Mouse (Mus musculus) heart, embryonic 16.5 days (tissue): ENCODE measurements around the gene Katnbl1. TPM values are rescaled to one million over a fixed set of nuclear protein-coding genes. Genes with fewer than 3 reads are reported as not detected.
"Not testable (repeated sequence)": the region's sequence is repeated elsewhere in the genome, so short reads cannot be mapped to it uniquely, and the experiment has no call there.

Experiments
- ATAC-seq: fragments of 200-750 bp; cut with Nextera tagmentation; replicated peaks from 2 replicates; pipeline ENCODE4 v1.8.0; 2017; ENCODE audit warnings: moderate number of reproducible peaks; ENCODE audit not compliant: insufficient read depth, low FRiP score; ENCODE audit errors: extremely low read depth
- H3K27ac ChIP-seq: fragments of 300-500 bp; sonication (generic); 2 replicates; pipeline ENCODE4 v1.5.1; 2014; ENCODE audit warnings: mild to moderate bottlenecking, low read length, control low read depth, moderate library complexity
- H3K27me3 ChIP-seq: fragments of 300-500 bp; sonication (generic); 2 replicates; pipeline ENCODE4 v1.6.1; 2014; ENCODE audit warnings: low read length, mixed read lengths; ENCODE audit not compliant: control insufficient read depth, insufficient read depth
- H3K36me3 ChIP-seq: fragments of 300-500 bp; sonication (generic); 2 replicates; pipeline ENCODE4 v1.6.1; 2014; ENCODE audit not compliant: control insufficient read depth, insufficient read depth
- H3K4me1 ChIP-seq: fragments of 300-500 bp; sonication (generic); 2 replicates; pipeline ENCODE4 v1.6.1; 2014; ENCODE audit warnings: low read length, mixed read lengths; ENCODE audit not compliant: control insufficient read depth, insufficient read depth
- H3K4me2 ChIP-seq: fragments of 300-500 bp; sonication (generic); 2 replicates; pipeline ENCODE4 v1.6.1; 2014; ENCODE audit warnings: low read depth, mild to moderate bottlenecking, control low read depth, low read length
- H3K4me3 ChIP-seq: fragments of 300-500 bp; sonication (generic); 2 replicates; pipeline ENCODE4 v1.5.1; 2014; ENCODE audit warnings: mild to moderate bottlenecking, control low read depth, low read length
- H3K9ac ChIP-seq: fragments of 300-500 bp; sonication (generic); 2 replicates; pipeline ENCODE4 v1.6.1; 2014; ENCODE audit warnings: low read length, control low read depth
- H3K9me3 ChIP-seq: fragments of 300-500 bp; sonication (generic); replicated peaks from 2 replicates; pipeline ENCODE4 v1.6.1; 2016; ENCODE audit warnings: low read length; ENCODE audit not compliant: control insufficient read depth
- WGBS: fragments of 180-500 bp; shearing (Covaris S2); extraction: QIAGEN DNeasy Blood & Tissue Kit; methylation state at CpG from one replicate; pipeline ENCODE4 v1.1.7; 2014; 5-methylcytosine and 5-hydroxymethylcytosine counted together
- polyA plus RNA-seq: library from polyadenylated mRNA; unstranded; fragments of >200 nt; fragmentation: Nextera tagmentation; extraction: Ambion mirVana; gene quantifications from 2 replicates; pipeline ENCODE4 v1.2.1, GENCODE M21; 2015

The Katnbl1 gene
- polyA plus RNA-seq, 1 experiment from 2014 or later: 25.1 TPM

DNA sequence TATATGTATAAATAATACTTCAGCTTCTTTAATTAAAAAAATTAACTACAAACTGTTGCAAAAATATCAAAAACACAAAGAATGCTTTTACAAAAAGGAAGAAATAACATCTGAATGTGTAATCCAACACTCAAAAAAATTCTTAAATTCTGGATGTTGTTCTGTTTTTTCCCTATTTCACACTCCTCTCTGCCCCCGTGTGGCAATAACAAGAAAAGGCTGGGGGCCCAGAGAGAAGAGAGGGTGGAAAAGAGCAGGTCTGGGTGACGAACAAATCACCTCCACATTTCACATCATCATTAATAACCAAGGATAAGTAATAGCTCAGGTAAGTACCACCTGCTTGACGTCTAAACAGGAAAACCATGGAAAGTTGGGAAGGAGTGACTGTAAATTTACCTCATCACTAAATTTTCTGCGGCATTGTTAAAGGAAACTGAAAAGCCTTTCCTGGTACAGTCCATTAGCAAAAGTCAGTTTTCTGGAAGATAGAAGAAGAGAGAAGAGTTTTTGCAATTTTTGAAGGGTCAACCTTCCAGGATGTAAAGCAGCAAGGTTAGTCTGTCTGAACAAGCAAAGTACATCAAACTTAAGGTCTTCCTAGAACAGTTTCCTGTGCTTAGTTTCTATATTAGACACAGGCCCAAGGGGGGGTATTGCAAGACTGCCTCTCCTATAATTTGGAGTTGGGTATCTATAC lies 70.7 kb downstream of the Katnbl1 start:
- WGBS: 25% methylated on average over 4 of the region's 4 CpGs
- no peaks in the 10 kb centered on the region for H3K36me3 ChIP-seq
- no peaks in the 10 kb centered on the region for H3K27me3 ChIP-seq
- no peak overlapping the region for H3K9ac ChIP-seq
- no peak for ATAC-seq
- peaks cover 2% of the 10 kb centered on the region; the same call in 1 of the 2 replicates for H3K4me1 ChIP-seq
- H3K4me3 ChIP-seq: no peak overlapping the region
- H3K27ac ChIP-seq: no peak overlapping the region
- no peak overlapping the region for H3K4me2 ChIP-seq
- H3K9me3 ChIP-seq: no peaks in the 10 kb centered on the region

DNA sequence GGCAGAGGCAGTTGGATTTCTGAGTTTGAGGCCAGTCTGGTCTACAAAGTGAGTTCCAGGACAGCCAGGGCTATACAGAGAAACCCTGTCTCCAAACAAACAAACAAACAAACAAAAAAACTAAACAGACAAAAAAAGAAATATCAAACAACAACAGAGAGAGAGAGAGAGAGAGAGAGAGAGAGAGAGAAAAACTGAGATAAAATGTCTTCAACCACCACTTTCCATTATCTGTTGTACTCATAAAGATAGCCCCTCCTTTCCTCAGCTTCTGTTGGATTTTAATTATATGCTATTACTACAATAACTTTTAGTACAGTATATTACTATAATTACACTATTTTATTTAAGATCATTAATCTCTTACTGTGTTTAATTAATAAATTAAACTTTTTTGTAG lies 73.5 kb downstream of the Katnbl1 start:
- ATAC-seq, H3K9me3 ChIP-seq: not testable (repeated sequence)

DNA sequence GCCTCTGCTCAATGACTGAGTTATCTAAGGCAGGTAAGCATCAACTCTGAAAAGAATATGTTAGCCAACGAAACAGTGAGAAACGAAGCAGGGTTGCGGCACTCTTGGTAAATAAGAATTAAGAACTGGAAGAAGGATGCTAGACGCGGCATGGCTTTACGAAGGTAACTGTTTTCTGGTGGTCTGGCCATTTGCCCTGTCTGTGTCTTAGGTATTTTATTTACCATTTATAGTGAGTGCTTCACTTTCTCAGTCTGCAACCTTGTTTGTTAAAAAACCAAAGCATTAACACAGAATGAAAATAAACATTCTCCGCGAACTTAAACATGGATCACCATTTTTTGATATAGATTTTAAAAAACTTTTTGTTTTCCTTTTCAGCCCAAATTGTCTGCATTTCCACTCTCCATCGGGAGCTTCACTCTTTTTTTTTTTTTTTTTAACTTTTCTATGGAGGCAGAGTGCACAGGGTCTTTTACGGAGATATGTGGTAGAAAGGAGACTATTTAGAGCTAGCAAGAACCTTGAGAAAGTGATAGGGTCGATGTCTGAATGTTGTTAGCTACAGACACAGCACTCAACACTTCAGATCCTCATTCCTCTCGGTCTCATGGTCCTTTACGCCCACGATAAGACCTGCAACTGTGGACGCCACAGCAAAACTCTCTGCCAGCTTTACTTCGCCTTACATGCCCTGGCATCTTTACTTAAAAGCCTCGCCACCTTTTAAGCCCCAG lies 75.3 kb downstream of the Katnbl1 start:
- Histone ChIP-seq H3K27ac (peak overlapping the region; percentile 92), H3K9me3 (no peaks in the 10 kb centered on the region), H3K36me3 (no peaks in the 10 kb centered on the region), H3K4me1 (peaks cover 10% of the 10 kb centered on the region), H3K27me3 (no peaks in the 10 kb centered on the region), H3K4me2 (peak overlapping the region; percentile 89), H3K4me3 (peak overlapping the region; percentile 81), H3K9ac (peak overlapping the region; percentile 87)
- no peak; the same call in 1 of the 2 replicates for ATAC-seq
- WGBS: 26% methylated on average over 17 of the region's 17 CpGs

More for the DNA sequence above, 73.5 kb downstream of the Katnbl1 start:
- H3K4me2 ChIP-seq, H3K27ac ChIP-seq, H3K36me3 ChIP-seq, H3K4me1 ChIP-seq, H3K9ac ChIP-seq, H3K27me3 ChIP-seq, H3K4me3 ChIP-seq: not testable (repeated sequence)

DNA sequence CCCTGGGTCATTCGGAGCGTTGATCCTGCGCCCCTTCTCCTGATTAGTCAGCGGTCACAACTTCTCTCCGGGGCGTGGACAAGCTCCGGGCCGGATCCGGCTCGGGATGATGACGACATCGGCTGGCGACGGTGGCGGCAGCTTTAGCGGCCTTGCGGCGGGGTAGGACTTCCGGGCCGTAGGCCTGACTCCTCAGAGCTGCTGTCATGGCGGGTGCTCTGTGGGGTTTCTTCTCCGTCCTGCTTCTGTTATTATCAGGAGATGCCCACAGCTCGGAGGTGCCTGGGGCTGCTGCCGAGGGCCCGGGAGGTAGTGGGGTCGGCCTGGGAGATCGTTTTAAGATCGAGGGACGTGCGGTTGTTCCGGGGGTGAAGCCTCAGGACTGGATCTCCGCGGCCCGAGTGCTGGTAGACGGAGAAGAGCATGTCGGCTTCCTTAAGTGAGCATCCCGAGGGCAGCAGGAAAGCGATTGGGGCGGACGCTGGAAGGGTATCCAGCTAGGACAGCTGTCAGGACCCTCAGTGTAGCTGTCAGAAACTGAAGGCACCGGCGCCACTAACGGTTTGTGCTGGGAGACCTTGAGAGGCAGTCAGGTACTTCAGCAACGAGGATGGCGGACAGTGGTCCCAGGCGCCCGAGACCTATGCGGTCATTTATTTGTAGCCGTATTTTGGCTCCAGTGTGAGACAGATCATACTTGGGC lies 76.0 kb downstream of the Katnbl1 start, which contains the start of gene Emc7:
Gene Emc7 (plus strand): TSS at position 136 of the 703 bp plus-strand sequence.
- Histone ChIP-seq H3K4me3 (peak within 1 kb of the TSS; percentile 81), H3K36me3 (peaks cover 2% of the 10 kb centered on the region), H3K4me2 (peak within 1 kb of the TSS; percentile 89), H3K9ac (peak within 1 kb of the TSS; percentile 87), H3K4me1 (peaks cover 10% of the 10 kb centered on the region), H3K9me3 (no peaks in the 10 kb centered on the region), H3K27me3 (no peaks in the 10 kb centered on the region), H3K27ac (peak within 1 kb of the TSS; percentile 92)
- ATAC-seq: peak; percentile 98
- WGBS: under 1% methylated on average over 49 of the region's 49 CpGs

DNA sequence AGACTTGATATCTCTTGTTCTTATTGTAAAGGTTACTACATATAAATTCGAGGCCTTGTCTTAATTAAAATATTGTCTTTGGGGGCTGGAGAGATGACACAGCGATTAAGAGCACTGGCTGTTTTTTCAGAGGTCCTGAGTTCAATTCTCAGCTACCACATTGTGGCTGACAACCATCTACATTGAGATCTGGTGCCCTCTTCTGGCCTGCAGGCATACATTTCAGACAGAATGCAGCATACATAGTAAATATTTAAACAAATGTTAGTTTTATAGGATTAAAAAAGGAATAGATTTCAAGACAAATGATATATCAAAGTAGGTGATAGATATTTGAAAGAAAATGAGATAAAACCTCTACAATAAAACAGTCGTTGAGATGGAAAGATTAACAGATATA lies 81.5 kb downstream of the Katnbl1 start:
- peaks cover 6% of the 10 kb centered on the region for H3K4me1 ChIP-seq
- H3K4me3 ChIP-seq: no peak overlapping the region
- ATAC-seq: no peak
- H3K27ac ChIP-seq: no peak overlapping the region
- H3K27me3 ChIP-seq: no peaks in the 10 kb centered on the region
- H3K9ac ChIP-seq: no peak overlapping the region
- H3K9me3 ChIP-seq: no peaks in the 10 kb centered on the region
- no peak overlapping the region for H3K4me2 ChIP-seq
- WGBS: 91% methylated on average over 3 of the region's 3 CpGs
- H3K36me3 ChIP-seq: peaks cover 20% of the 10 kb centered on the region

Other genes starting within 250 kb of the Katnbl1 start
- not detected in 2 replicates for gene Olfr1316, start 244.2 kb upstream of the Katnbl1 start, polyA plus RNA-seq
- gene Olfr1317, start 238.9 kb upstream of the Katnbl1 start, polyA plus RNA-seq: not detected in 2 replicates
- not detected in 2 replicates for gene Olfr1318, start 225.0 kb upstream of the Katnbl1 start, polyA plus RNA-seq
- gene Lpcat4, start 139.7 kb upstream of the Katnbl1 start, polyA plus RNA-seq: 11.3 and 11.7 TPM in 2 replicates
- gene Nutm1, start 119.9 kb upstream of the Katnbl1 start, polyA plus RNA-seq: not detected in 2 replicates
- gene Nop10, start 117.3 kb upstream of the Katnbl1 start, polyA plus RNA-seq: 164 and 169 TPM in 2 replicates
- gene Slc12a6, start 113.4 kb upstream of the Katnbl1 start, polyA plus RNA-seq: 10.1 and 12.2 TPM in 2 replicates
- not detected in 2 replicates for gene Gm21985, start 112.9 kb upstream of the Katnbl1 start, polyA plus RNA-seq
- gene Emc4, start 11.2 kb upstream of the Katnbl1 start, polyA plus RNA-seq: 98.0 and 98.5 TPM in 2 replicates
- gene Emc7, start 75.8 kb downstream of the Katnbl1 start, polyA plus RNA-seq: 18.3 and 19.2 TPM in 2 replicates
- gene Chrm5, start 101.6 kb downstream of the Katnbl1 start, polyA plus RNA-seq: not detected in 2 replicates
- 4.0 and 4.6 TPM in 2 replicates for gene Aven, start 113.8 kb downstream of the Katnbl1 start, polyA plus RNA-seq